Comparison of ENCODE assay signal across 23 mouse cellular contexts in the genomic region with DNA sequence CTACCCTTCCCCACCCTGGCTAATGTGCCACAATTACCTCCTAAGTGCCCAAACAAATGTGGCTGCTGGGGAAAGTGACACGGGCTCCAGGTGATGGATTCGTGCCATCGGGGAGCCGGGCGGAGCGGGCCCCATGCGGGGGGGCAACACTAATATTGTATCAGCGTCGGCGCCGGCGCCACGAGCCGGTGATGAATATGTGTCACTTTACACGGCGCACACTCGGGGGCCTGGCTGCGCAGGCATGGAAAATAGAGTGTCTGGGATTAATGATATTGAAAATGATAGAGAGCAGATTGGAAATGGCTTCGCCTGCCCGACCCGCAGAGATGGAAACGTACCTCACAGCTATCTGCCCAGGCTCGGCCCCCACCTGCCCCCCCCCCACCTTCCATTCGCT. TPM values are rescaled to one million over a fixed set of nuclear protein-coding genes. Genes with fewer than 3 reads are reported as not detected.
A peak's percentile ranks its signal among the peaks of the same experiment; 100 is the strongest.
DNase-seq lines count a peak whose midpoint lies in the region; ATAC-seq and TF ChIP-seq lines count a peak whose summit lies in the region.
"Had no signal": no experiment of that assay in that cellular context is flagged by ENCODE, and none has a peak within 500 bp of the region (broad histone marks: within the 10 kb centered on the region; RNA-seq: fewer than 3 reads in every experiment).

No protein-coding gene starts in this region.

- peak; percentile 52; the same call in 1 of the 2 replicates for ATAC-seq in hindbrain, embryonic 15.5 days (ENCODE audit: low FRiP score, low read depth)
- ATAC-seq in neural tube, embryonic 14.5 days (ENCODE audit: low read depth) = peak; percentile 22; the same call in 1 of the 2 replicates
- ATAC-seq: forebrain, embryonic 15.5 days; Patski had no signal

- no peak for TF ChIP-seq POLR2A in ES-Bruce4 (IDR thresholded peaks at IDR 0.05; ENCODE audit: insufficient read depth, low read length)

- H3K9me3 ChIP-seq in E14TG2a.4 (ENCODE audit: low read length) (no peaks in the 10 kb centered on the region), ES-Bruce4 (replicated peaks; ENCODE audit: control insufficient read depth, insufficient read depth, low read length, poor library complexity, severe bottlenecking) (no peaks in the 10 kb centered on the region)
- no peaks in the 10 kb centered on the region for H3K9me3 ChIP-seq in hindbrain, embryonic 15.5 days
- no peaks in the 10 kb centered on the region for H3K9me3 ChIP-seq in neural tube, embryonic 14.5 days (ENCODE audit: control insufficient read depth, low read length)
- H3K9me3 ChIP-seq: embryonic facial prominence, embryonic 12.5 days; forebrain, embryonic 15.5 days had no signal

- TF ChIP-seq CTCF in E14TG2a.4 (conservative IDR thresholded peaks at IDR 0.05; ENCODE audit: low read length) (no peak), ES-Bruce4 (IDR thresholded peaks at IDR 0.05; ENCODE audit: low read depth, low read length) (no peak)

- peaks cover 6% of the 10 kb centered on the region for H3K4me1 ChIP-seq in E14TG2a.4 (replicated peaks; ENCODE audit: low read depth, low read length)
- no peaks in the 10 kb centered on the region for H3K4me1 ChIP-seq in ES-Bruce4 (ENCODE audit: control insufficient read depth, insufficient read depth, low read length)
- peaks cover 8% of the 10 kb centered on the region; the same call in 1 of the 2 replicates for H3K4me1 ChIP-seq in hindbrain, embryonic 15.5 days (replicated peaks)
- 0 out of 2 replicates have a peak, but pooled peaks cover 3% of the 10 kb centered on the region for H3K4me1 ChIP-seq in neural tube, embryonic 14.5 days (ENCODE audit: control insufficient read depth, insufficient read depth, low read length)
- H3K4me1 ChIP-seq: embryonic facial prominence, embryonic 12.5 days; forebrain, embryonic 15.5 days had no signal

- H3K4me3 ChIP-seq in E14TG2a.4 (replicated peaks; ENCODE audit: low read length) (peak overlapping the region; percentile 67), ES-Bruce4 (ENCODE audit: low read depth, low read length) (peak overlapping the region; percentile 16; the same call in 1 of the 2 replicates)
- H3K4me3 ChIP-seq in hindbrain, embryonic 15.5 days = no peak overlapping the region
- no peak overlapping the region for H3K4me3 ChIP-seq in neural tube, embryonic 14.5 days (ENCODE audit: low read depth, low read length)
- H3K4me3 ChIP-seq: embryonic facial prominence, embryonic 12.5 days; forebrain, embryonic 15.5 days had no signal

- H3K36me3 ChIP-seq in E14TG2a.4 (ENCODE audit: insufficient read depth, low read length) (no peaks in the 10 kb centered on the region), ES-Bruce4 (ENCODE audit: control insufficient read depth, insufficient read depth, low read length, poor library complexity, severe bottlenecking) (no peaks in the 10 kb centered on the region)
- H3K36me3 ChIP-seq in hindbrain, embryonic 15.5 days = no peaks in the 10 kb centered on the region
- no peaks in the 10 kb centered on the region for H3K36me3 ChIP-seq in neural tube, embryonic 14.5 days (ENCODE audit: control insufficient read depth, insufficient read depth, low read length)
- H3K36me3 ChIP-seq: embryonic facial prominence, embryonic 12.5 days; forebrain, embryonic 15.5 days had no signal

- no peak for DNase-seq in layer of hippocampus, postnatal 25 days (ENCODE audit: extremely low spot score in 1 of 2, low spot score in 1 of 2)
- DNase-seq in adrenal gland, adult 18-20 months (ENCODE audit: low spot score in 2 of 2) = no peak
- DNase-seq in embryo, embryonic 9.5 days (ENCODE audit: extremely low spot score) = no peak
- DNase-seq: adrenal gland, adult 8-10 months; adrenal gland, postnatal 36 days; cerebellum, adult 8-10 months; cerebellum, postnatal 14 days; embryo, embryonic 11 days; gastrocnemius, postnatal 36 days; heart, adult 11 months; heart, postnatal 10 days; kidney, adult 11 months had no signal

- WGBS in hindbrain, embryonic 15.5 days = 36% methylated on average over 24 of the region's 24 CpGs
- 35% methylated on average over 24 of the region's 24 CpGs for WGBS in neural tube, embryonic 14.5 days

- TF ChIP-seq EP300 in ES-Bruce4 (IDR thresholded peaks at IDR 0.05; ENCODE audit: insufficient read depth, low read depth, low read length) = no peak

- no peak overlapping the region for H3K9ac ChIP-seq in ES-Bruce4 (ENCODE audit: low read depth, poor library complexity, severe bottlenecking)
- no peak overlapping the region for H3K9ac ChIP-seq in hindbrain, embryonic 15.5 days
- no peak overlapping the region for H3K9ac ChIP-seq in neural tube, embryonic 14.5 days (replicated peaks; ENCODE audit: low read depth, low read length)
- H3K9ac ChIP-seq: embryonic facial prominence, embryonic 12.5 days; forebrain, embryonic 15.5 days had no signal

- no peak overlapping the region for H3K27ac ChIP-seq in ES-Bruce4 (ENCODE audit: insufficient read depth, low read length)
- no peak overlapping the region for H3K27ac ChIP-seq in hindbrain, embryonic 15.5 days (replicated peaks)
- H3K27ac ChIP-seq in neural tube, embryonic 14.5 days (ENCODE audit: low read depth, low read length) = no peak overlapping the region
- H3K27ac ChIP-seq: embryonic facial prominence, embryonic 12.5 days; forebrain, embryonic 15.5 days had no signal

- peak overlapping the region; percentile 7; the same call in 1 of the 2 replicates for H3K4me2 ChIP-seq in hindbrain, embryonic 15.5 days
- H3K4me2 ChIP-seq in neural tube, embryonic 14.5 days (ENCODE audit: low read depth, low read length) = peak overlapping the region; percentile 16; the same call in 1 of the 2 replicates
- H3K4me2 ChIP-seq: embryonic facial prominence, embryonic 12.5 days; forebrain, embryonic 15.5 days had no signal

- H3K27me3 ChIP-seq in E14TG2a.4 (ENCODE audit: insufficient read depth, low read length) (peaks cover 93% of the 10 kb centered on the region), ES-Bruce4 (ENCODE audit: control insufficient read depth, insufficient read depth, low read length, poor library complexity, severe bottlenecking) (peaks cover 2% of the 10 kb centered on the region)
- peaks cover 72% of the 10 kb centered on the region for H3K27me3 ChIP-seq in hindbrain, embryonic 15.5 days
- peaks cover 35% of the 10 kb centered on the region for H3K27me3 ChIP-seq in neural tube, embryonic 14.5 days (ENCODE audit: control insufficient read depth, insufficient read depth, low read length)

RNA-seq across cellular contexts. Expression of gene Dmbx1, which starts 32.8 kb away (rescaled TPM):
- polyA plus RNA-seq in ES-Bruce4 (2011; ENCODE audit: insufficient read depth, insufficient read length, low read depth, missing spikeins) = 0.70 and 0.88 TPM in 2 replicates
- 8.3 and 8.6 TPM in 2 replicates for polyA plus RNA-seq in hindbrain, embryonic 15.5 days (2015; fragmentation: Nextera tagmentation; extraction: Ambion mirVana)
- polyA plus RNA-seq in neural tube, embryonic 14.5 days (2014; fragmentation: Nextera tagmentation; extraction: Ambion mirVana) = 0.62 and 0.85 TPM in 2 replicates
- under 1 TPM in 1 of 2 experiments, not detected in 1; 0.07 TPM for total RNA-seq in layer of hippocampus, postnatal 25 days (2021)
- total RNA-seq in adrenal gland, adult 18-20 months (2021) = not detected
- total RNA-seq: adrenal gland, adult 8-10 months; adrenal gland, postnatal 36 days; common myeloid progenitor, adult 5-6 weeks; gastrocnemius, adult 8-10 months; gastrocnemius, postnatal 36 days; heart, postnatal 10 days; hematopoietic stem cell, adult 5-6 weeks had no signal
- polyA plus RNA-seq: heart, embryonic 14.5 days; Patski had no signal

RNA-seq across cellular contexts. Expression of gene Faah, which starts 45.2 kb away (rescaled TPM):
- polyA plus RNA-seq in ES-Bruce4 (2011; ENCODE audit: insufficient read depth, insufficient read length, low read depth, missing spikeins) = 1.9 and 2.7 TPM in 2 replicates
- polyA plus RNA-seq in hindbrain, embryonic 15.5 days (2015; fragmentation: Nextera tagmentation; extraction: Ambion mirVana) = 22.7 and 25.9 TPM in 2 replicates
- polyA plus RNA-seq in neural tube, embryonic 14.5 days (2014; fragmentation: Nextera tagmentation; extraction: Ambion mirVana) = 13.7 and 17.1 TPM in 2 replicates
- total RNA-seq in layer of hippocampus, postnatal 25 days (2021) = 100 to 1,000 TPM; 139 to 163 TPM
- 1 to 10 TPM; 4.0 to 4.5 TPM for total RNA-seq in adrenal gland, adult 18-20 months (2021)

Comparison
In these comparisons a context has a peak if more than half of its experiments do, and no peak if none do; other contexts are left out.
1. H3K4me3 ChIP-seq: peak in E14TG2a.4 (single experiment) and ES-Bruce4 (single experiment); none in hindbrain, embryonic 15.5 days (single experiment) and neural tube, embryonic 14.5 days (single experiment).